Mouse (Mus musculus): ENCODE measurements around the gene Pot1a. TPM values are rescaled to one million over a fixed set of nuclear protein-coding genes. Genes with fewer than 3 reads are reported as not detected.

Pot1a gene
- 10 to 100 TPM; 13.4 to 15.4 TPM for total RNA-seq (2021)
- long read RNA-seq, experiment 1, partial matches to known transcripts, result 0 of 4 reads
- long read RNA-seq, experiment 1, other reads (novel, unspliced or antisense), result 1 of 4 reads
- long read RNA-seq, experiment 2, partial matches to known transcripts, result 0 of 5 reads
- long read RNA-seq, experiment 2, other reads (novel, unspliced or antisense), result 2 of 5 reads

- DNase-seq (ENCODE audit: low spot score in 2 of 2), result peak; percentile 91 to 96
Measured at GRCm38 (mm10) chr6:25808806-25809495, at the start of gene Pot1a. Gene Pot1a (minus strand): TSS chr6:25809246.

DNA sequence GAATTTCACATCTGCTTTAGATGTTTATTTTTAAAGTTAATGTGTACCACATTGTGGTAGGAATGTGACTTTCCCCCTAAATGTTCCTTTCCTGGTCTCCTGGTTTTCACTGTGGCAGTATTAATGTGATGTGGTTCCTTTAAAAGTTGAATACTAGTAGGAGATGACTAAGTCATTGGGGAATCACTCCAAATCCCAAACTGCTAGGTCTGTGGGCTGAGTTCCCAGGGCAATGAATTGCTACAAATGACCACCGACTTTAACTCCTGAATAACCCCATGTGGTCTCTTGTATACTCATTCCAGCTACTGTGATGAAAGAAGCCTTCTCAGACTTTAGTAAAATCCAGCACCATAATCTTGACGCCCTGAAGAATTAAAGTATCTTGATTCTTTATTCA is 27.2 kb upstream of the Pot1a start:
- DNase-seq (ENCODE audit: low spot score in 2 of 2), result no peak

GRCm38 (mm10) chr6:25806021-25806420 is 3.0 kb downstream of the Pot1a start:
- no peak for DNase-seq (ENCODE audit: low spot score in 2 of 2)

- DNase-seq (ENCODE audit: low spot score in 2 of 2), result no peak
Measured at GRCm38 (mm10) chr6:25802269-25802668, 6.8 kb downstream of the Pot1a start.

DNA sequence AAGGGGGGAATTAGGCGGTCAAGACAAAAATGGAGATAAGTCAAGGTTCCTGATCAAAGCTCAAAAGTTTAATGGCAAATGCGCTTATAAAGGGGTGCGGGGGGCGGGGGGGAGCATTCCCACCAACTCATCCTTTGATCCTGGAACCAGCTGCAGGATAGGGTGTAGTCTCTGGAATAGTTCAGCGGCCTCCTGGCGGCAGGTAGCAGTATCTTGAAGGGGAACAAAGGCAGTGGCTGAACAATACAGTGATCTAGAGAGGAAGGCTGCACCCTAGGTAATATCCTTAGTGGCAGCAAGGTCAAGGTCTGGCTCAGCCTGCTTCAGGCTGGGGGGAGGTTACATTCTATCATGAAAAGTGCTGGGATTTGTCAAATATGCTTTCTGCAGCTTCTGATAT is 7.8 kb downstream of the Pot1a start:
- no peak for DNase-seq (ENCODE audit: low spot score in 2 of 2)

DNA sequence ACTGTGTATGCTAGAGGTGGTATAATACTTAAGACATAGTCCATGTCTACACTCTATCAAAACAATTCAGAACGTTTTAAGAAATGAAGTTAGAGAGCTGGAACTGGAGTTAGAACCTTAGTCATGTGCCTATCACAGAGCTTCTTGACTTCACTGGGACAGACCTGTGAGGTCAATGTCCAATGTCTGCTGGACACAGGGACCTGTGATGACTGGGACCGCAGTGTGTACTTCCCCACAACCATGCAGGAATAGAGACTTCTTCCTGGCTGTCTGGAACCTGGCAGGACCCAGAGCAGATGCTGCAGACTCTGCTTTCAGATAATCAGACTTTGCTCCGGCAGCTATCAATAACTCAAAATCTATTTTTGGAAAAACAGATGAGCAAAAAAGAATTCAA is 40.8 kb downstream of the Pot1a start:
- DNase-seq (ENCODE audit: low spot score in 2 of 2), result no peak

DNA sequence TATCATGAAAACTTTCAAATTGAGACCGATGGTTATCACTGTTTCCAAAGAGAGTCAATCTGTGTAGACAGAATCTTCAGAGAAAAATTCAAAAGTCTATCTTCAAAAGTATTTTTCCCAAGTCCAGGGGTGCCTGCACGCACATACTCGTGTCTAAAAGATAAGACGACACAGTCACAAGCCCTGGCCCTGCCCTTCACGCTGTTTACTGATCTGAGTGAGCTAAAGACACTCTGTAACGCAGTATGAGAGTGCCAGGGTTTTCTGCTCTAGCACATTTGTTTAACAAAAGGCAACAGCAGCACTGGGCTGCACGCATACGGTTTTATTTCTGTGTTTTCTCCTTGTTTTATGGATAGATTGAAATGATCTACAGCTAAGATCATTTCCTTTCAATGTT is 41.5 kb downstream of the Pot1a start:
- no peak for DNase-seq (ENCODE audit: low spot score in 2 of 2)

DNA sequence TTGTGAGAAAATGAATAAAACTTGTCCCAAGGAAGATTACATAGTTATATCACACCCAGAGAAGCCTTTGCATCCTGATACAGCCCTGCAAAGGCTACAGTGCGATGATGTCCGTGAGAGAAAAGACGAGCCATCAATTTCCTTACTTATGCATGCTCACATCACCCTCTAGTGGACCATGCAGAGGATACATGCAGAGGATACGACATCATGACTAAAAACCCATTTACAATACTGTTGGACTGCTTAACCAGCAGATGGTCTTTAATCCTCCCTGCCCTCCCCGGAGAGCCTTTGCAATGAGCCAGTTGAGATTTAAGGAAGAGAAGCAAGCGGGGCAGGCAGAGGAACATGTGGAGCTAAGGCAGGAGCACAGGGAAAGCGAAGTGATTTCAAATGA is 42.0 kb downstream of the Pot1a start:
- peak in 1 of 2 experiments; percentile 31 for DNase-seq (ENCODE audit: low spot score in 2 of 2)

DNA sequence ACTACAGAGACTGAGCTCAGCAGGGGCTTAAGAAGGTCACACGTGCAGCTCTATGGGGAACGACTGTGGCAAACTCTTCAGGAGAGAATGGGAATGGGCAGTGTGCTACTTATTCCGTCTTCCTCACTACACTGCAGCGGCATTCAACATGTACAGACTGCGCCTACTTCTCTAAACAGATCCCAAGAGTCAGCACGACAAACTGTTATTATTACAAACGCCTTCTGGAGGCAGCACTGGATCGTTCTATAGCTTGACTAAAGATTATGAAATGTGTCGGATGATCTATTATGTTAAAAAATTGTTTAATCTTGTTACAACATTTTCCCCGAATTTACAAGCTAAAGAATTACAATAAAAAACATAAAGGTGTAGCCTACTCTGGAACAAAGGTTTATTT is 42.8 kb downstream of the Pot1a start:
- no peak for DNase-seq (ENCODE audit: low spot score in 2 of 2)

GRCm38 (mm10) chr6:25752651-25753050 is 56.4 kb downstream of the Pot1a start:
- DNase-seq (ENCODE audit: low spot score in 2 of 2), result no peak

GRCm38 (mm10) chr6:25736533-25736932 is 72.5 kb downstream of the Pot1a start:
- no peak for DNase-seq (ENCODE audit: low spot score in 2 of 2)

DNA sequence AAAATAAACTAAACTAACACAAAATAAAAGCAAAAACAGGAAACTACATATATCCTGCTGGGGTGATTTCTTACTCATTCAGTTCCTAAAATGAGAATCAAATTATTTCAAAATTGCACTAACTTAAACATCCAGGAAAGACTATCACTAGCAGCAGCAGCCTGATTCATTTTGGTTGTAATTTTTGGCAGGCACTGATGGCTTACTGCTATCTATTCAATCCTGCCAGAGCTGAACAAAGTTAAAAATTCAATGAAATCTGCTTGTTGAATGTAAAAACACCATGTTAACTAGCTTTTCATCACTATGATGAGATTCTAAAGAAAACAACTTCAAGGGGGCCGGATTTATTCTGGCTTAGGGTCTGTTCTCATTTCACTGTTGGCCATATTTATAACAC is 82.5 kb downstream of the Pot1a start:
- DNase-seq (ENCODE audit: low spot score in 2 of 2), result no peak

- no peak for DNase-seq (ENCODE audit: low spot score in 2 of 2)
Measured at GRCm38 (mm10) chr6:25710601-25711000, 98.4 kb downstream of the Pot1a start.

- DNase-seq (ENCODE audit: low spot score in 2 of 2), result peak; percentile 20 to 41
Measured at GRCm38 (mm10) chr6:25709250-25709895, 99.7 kb downstream of the Pot1a start.

GRCm38 (mm10) chr6:25699956-25700355 is 109.1 kb downstream of the Pot1a start:
- no peak for DNase-seq (ENCODE audit: low spot score in 2 of 2)

Other genes starting within 250 kb of the Pot1a start
- 1 to 10 TPM; 1.6 to 1.9 TPM for gene Gpr37, start 118.5 kb downstream of the Pot1a start, total RNA-seq (2021)

Measured in gastrocnemius, postnatal 4 days (tissue).